Mouse (Mus musculus): ENCODE measurements at regions not wholly inside any gene's neighbourhood (a gene's known extent, or its start where the extent isn't known, plus 50 kb on each side); places are given as distances from the start of the nearest gene placed in this dataset.

- no peak for DNase-seq
Measured at GRCm38 (mm10) chr10:44723845-44724244, 195.5 kb upstream of the Prdm1 start.

- DNase-seq, result no peak
Measured at GRCm38 (mm10) chr10:44723321-44723720, 195.0 kb upstream of the Prdm1 start.

DNA sequence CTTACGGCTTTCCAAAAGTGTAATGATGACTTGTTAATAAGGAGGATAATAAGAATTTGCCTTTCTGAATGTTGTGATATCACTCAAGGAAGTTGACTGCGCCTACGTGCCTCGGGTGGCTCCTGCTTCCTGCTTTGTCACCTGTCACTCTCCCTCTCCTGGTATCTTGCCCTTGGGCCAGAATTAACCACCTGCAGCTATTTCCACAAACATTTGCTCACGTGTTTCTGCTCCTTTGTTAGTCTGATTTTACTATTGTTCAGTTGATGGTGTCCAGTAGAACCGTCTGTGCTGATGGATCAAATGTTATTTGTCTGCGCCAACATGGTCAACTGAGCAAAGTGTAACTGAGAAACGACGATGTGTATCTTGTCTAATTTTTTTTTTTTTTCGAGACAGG is 193.4 kb upstream of the Prdm1 start:
- DNase-seq, result no peak

DNA sequence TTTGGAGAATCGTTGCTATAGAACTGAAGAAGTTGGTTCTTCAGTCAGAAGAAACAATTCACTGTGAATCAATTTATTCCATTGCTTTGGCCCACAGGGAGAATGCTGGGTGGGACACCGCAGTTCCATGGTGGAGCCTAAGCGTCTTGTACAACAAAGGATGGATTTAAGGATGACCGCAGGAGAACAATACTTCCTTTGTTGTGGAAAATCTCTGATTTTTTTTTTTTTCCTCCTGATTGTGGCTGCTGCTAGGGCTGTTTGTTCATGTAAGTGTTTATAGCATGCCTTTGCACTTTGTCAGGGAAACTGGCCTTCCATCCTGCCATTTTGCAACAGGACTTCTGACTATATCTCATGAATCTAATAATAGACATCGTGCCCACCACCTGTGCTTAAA is 188.3 kb upstream of the Prdm1 start:
- no peak for DNase-seq

DNA sequence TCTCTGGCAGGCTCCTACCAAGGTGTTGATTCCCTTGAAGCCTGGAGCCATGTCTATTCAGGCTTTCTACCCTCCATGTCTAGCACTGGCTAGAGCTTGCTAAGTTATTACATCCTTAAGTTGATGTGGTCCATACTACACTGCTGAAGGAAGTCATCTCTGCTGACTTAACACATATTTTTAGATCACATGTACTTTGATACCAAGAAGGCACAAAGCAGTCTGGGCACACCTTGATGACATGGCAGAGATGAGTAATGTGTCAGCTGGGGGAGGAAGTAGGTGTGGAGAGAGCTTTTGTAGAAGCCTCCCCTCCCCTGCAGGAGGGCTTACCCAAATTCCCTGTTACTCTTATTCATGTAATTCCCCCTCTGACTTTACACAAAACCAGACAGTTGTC is 187.6 kb upstream of the Prdm1 start:
- DNase-seq, result no peak

DNA sequence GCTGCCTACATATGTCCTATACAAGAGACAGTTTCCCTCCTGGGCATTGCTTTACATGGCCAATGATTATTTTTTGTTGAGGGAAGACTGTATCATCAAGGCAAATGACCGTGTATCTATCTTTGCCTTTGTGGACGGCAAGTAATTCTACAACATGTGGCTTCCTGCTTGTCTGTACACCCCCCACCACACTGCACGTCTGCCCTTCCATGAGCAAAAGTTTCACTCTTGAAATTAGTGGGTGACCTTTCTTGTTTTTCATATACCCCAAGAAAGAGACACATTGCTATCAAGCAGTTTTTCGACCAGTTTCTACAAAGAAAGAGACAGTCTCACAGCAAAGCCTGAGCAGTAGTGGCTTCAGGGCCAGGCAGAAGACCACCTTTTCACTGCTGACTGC is 180.5 kb upstream of the Prdm1 start:
- DNase-seq, result no peak

GRCm38 (mm10) chr10:44704143-44704542 is 175.8 kb upstream of the Prdm1 start:
- no peak for DNase-seq

DNA sequence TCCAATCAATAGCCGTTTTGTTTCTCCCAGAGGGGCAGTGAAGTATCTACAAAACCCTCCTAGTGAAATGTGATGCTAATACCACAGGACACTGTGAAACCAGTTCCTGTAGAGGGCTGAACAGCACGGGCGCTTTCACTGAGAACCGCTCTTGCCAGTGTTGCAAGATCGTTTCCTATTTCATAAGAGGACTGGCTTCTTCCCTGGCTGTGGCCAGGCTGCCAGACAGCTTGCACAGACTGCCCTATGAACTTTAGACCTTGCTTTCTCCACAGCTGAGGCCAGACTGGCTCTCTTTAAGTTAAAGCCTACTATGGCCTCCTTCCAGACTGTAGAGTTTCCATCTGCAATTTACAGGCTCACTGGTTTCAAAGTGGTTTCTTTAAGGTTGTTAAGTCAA is 173.8 kb upstream of the Prdm1 start:
- DNase-seq, result peak; percentile 50

DNA sequence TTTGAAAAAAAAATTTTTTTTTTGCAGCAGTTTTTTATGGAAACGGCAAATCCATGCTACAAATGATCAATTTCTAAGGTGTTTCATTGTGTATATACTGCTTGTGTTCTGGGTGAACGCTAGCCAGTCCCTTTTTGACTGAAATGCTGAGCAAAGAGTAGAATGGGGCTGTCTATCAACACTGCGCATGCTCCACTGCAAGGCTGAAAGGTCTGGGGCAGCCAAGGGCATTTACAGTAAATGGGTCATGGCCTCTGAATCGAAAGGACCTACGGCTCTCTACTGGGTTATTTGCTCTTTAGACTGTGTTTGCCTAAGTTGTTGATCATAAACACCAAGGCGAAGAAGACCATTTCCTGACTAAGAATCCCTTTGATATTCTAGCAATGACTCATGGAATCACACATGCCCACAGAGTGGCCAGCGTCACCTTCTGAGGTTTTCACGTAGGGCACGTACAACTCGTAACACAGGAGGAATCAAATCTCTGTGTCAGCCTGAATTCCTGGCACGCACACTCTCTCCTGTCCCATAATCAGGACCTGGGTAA is 171.8 kb upstream of the Prdm1 start:
- DNase-seq, result no peak

GRCm38 (mm10) chr10:44697966-44698365 is 169.7 kb upstream of the Prdm1 start:
- no peak for DNase-seq

- peak; percentile 4 for DNase-seq
Measured at GRCm38 (mm10) chr10:44696973-44697372, 168.7 kb upstream of the Prdm1 start.

DNA sequence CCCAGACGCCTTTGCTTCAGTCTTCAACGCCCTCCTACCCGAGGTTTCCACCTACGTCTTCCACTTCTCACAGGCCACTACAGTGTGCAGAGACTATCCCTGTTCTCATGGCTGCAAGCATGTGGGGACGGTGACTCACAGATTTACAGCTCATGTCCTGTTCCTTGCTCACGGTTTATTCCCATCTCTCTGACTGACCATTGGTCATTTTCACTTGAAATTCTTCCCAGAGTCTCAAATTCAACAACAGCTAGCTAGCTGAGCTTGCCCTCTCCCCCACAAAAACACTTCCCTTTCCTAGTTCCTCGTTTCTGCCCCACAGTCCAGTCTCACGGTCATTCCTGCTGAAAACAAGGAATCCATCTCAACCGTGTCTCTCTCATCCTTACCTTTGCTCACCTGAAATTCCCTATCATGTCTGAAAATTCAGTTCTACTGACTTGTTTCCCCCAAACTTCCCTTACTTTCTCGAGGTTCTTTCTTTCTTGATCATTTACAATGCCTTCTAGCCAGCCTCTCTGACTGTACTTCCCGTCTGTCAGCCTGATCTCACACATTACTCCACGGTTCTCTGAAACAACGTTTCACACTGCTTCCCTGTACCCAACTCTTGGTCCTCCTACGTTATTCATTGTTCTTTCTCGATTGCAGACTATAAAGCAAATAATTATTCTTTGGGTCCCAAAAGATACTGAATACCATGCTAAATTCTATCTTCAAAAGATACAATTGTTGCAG is 163.5 kb upstream of the Prdm1 start:
- no peak for DNase-seq

GRCm38 (mm10) chr10:44688555-44688954 is 160.3 kb upstream of the Prdm1 start:
- no peak for DNase-seq

- DNase-seq, result no peak
Measured at GRCm38 (mm10) chr10:44686055-44686454, 157.8 kb upstream of the Prdm1 start.

DNA sequence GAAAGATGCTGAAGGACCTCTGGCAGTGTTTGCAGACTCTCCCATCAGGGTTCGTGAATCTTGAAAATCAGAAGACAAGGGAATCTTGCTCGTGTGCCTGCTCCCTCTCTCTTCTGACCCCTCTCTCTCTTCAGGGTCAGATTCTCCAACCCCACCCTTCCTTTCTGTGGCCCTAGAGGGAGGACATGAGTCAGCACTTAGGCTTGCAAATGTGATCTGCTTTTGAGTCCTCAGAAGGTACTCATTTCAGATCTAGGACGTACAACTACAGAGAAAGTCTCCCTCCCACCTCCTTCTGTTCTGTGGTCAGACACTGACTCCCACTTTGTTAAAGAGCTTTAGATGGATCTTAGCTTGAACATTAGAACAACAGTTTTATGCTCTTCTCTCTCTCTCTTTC is 156.9 kb upstream of the Prdm1 start:
- no peak for DNase-seq

DNA sequence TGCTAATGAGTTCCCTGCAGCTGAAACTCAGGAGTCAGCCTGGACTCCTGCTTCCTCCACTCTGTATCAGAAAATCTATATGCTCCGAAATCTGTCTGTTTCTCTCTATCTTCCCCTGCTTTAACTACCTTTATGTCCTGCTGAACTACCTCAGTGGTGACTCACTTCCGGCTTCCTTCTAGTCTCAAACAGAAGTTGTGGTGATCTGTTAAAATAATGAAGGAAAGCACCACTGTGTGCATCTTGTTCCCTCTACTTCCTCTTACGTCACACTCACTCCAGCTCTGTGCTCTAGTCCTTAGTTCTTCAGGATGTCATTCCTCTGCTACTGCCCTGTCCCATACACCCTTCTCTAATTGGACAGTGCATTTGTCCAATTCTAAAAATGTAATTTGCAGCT is 148.2 kb upstream of the Prdm1 start:
- DNase-seq, result no peak

DNA sequence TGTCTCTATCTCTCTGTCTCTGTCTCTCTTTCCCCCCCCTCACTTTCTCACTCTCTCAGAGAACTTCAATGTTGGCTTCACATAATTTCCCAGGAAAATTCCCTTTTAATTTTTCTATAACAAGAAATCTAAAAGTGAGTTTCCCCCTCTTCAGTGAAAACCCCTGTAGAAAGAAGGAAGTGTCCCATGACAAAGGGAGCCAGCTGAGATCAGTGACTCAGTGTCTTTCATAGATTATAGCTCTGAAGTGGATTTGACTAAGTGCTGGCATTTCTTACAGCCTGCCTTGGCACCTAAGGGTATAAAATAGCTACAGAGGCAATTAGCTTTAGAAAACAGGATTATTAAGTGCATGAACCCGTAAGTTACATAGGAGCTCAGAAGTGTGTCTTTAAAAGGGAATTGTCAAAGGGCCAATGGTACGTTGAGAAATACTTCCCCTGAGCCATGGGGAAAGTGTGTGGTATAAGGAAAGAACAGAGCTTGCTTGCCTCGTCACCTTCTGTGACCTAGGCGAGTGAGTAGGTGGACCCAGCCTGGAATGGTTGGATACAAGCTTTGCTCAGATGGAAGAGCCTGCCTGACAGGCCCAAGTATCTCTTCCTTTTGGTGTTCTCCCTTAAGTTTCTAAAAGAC is 137.3 kb upstream of the Prdm1 start:
- no peak for DNase-seq

- no peak for DNase-seq
Measured at GRCm38 (mm10) chr10:44659499-44659898, 131.2 kb upstream of the Prdm1 start.

- DNase-seq, result peak; percentile 23
Measured at GRCm38 (mm10) chr10:44653761-44654160, 125.5 kb upstream of the Prdm1 start.

DNA sequence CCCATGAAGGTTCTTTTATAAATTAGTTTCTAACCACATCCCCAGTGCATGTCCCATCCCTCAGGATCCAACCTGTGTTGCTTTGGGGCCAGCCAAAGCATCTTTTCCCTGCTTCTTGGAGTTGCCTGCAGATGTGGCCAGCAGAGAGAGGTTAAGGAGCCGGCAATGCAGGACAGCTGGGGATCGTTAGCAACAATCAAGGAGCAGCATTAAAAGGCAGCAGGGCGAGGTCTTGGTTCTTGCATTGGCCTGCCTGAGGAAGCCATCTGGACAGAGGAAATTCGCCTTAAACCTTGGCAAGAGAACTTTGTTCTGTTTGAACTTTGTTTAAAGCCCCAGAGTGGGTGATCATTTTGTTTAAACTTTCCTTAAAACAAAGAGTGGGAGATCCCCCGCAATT is 118.7 kb upstream of the Prdm1 start:
- peak; percentile 43 for DNase-seq

DNA sequence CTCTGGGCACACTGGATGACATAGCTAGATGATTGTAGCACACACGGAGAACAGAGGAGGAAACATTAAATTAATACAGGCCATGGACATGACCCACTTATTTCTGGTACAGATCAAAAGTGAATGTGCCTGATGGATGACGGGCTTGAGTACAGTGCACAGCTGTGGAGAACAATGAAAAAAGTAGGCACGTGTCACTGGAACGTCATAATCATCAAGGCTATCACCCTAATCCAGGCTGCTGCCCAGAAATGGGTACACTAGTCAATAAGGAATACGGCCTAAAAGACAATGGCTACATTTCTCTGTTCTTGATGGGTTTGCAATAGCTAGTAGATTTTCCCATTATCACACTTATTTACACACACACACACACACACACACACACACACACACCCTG is 118.3 kb upstream of the Prdm1 start:
- DNase-seq, result no peak

GRCm38 (mm10) chr10:44641616-44642015 is 113.3 kb upstream of the Prdm1 start:
- DNase-seq, result no peak

DNA sequence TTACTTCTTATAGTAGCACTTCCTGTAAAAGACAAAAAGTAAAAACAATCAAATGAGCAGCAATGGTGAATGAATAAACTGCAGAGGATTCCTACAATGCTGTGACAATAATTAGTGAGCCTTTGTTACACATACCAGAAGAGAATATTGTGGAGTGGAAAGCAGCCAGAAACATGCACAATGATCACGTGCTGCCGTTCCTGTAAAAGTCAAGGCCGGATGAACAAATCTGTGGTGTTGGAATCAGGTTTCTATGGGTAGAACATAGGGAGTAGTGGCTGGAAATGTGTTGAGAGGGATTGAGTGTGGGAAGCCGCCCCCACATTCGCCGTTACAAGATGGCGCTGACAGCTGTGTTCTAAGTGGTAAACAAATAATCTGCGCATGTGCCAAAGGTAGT is 112.3 kb upstream of the Prdm1 start:
- DNase-seq, result no peak

DNA sequence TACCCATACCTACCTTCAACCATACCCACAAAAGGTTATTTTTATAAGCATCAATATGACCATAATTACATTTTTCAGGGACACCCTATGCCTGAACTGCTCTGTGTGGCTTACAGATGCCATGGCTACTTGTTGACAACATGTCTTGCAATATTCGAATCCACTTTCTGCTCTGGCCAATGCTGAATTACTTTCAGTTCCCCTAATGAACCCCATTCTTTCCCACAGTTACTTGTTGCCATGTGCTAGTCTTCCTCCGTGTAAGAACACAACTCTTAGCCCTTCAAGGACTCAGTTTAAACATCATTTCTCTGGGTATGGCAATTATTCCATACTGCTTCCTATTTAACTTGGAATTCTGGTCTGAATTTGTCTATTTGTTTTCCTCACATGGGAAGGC is 110.4 kb upstream of the Prdm1 start:
- no peak for DNase-seq

GRCm38 (mm10) chr10:44636786-44637185 is 108.5 kb upstream of the Prdm1 start:
- DNase-seq, result no peak

All from lung, postnatal 10 days (tissue).